Mouse (Mus musculus) ES-E14 (cell line): ENCODE measurements at regions not wholly inside any gene's neighbourhood (a gene's known extent, or its start where the extent isn't known, plus 50 kb on each side); places are given as distances from the start of the nearest gene placed in this dataset.

Experiments
- DNase-seq: peaks from one replicate; pipeline ENCODE4 v3.0.0-alpha.2; 2013; ENCODE audit warnings: low read depth, low spot score
- H3K27ac ChIP-seq: 2 replicates; pipeline ENCODE4 v1.5.1; 2012; ENCODE audit warnings: low read depth, mild to moderate bottlenecking, low read length, moderate library complexity, mixed read lengths; ENCODE audit not compliant: poor library complexity, insufficient read depth, severe bottlenecking
- H3K36me3 ChIP-seq: 2 replicates; pipeline ENCODE4 v1.6.1; 2012; ENCODE audit warnings: mild to moderate bottlenecking, low read length, moderate library complexity, mixed read lengths; ENCODE audit not compliant: control insufficient read depth, poor library complexity, insufficient read depth, severe bottlenecking
- H3K4me1 ChIP-seq, 2 experiments: fragments of 150-350 bp in 1 of 2; sonication (generic) in 1 of 2; 2 replicates each; pipeline ENCODE4 v1.6.1; 2012; ENCODE audit warnings: low read length in 2 of 2, mild to moderate bottlenecking in 1 of 2, mixed read lengths in 1 of 2; ENCODE audit not compliant: control insufficient read depth in 2 of 2, insufficient read depth in 2 of 2, poor library complexity in 1 of 2
- H3K4me3 ChIP-seq, 2 experiments: fragments of 150-350 bp in 1 of 2; sonication (generic) in 1 of 2; 2 replicates each; pipeline ENCODE4 v1.5.1; 2012; ENCODE audit warnings: low read length in 2 of 2, low read depth in 1 of 2, mild to moderate bottlenecking in 1 of 2, mixed read lengths in 1 of 2; ENCODE audit not compliant: insufficient read depth in 1 of 2, poor library complexity in 1 of 2, severe bottlenecking in 1 of 2
- H3K9ac ChIP-seq: 2 replicates; pipeline ENCODE4 v1.6.1; 2012; ENCODE audit warnings: low read depth, mild to moderate bottlenecking, low read length, mixed read lengths; ENCODE audit not compliant: poor library complexity, insufficient read depth, severe bottlenecking
- H3K9me3 ChIP-seq: fragments of 150-350 bp; sonication (generic); 2 replicates; pipeline ENCODE4 v1.6.1; 2012; ENCODE audit warnings: low read depth, mild to moderate bottlenecking, low read length; ENCODE audit not compliant: control insufficient read depth, insufficient read depth
- CHD2 ChIP-seq: IDR thresholded peaks from 2 replicates; pipeline ENCODE4 v1.6.1; 2014; ENCODE audit warnings: mild to moderate bottlenecking, low read depth, low read length, inconsistent platforms
- HCFC1 ChIP-seq: IDR thresholded peaks from 2 replicates; pipeline ENCODE4 v1.6.1; 2012; ENCODE audit warnings: low read length, inconsistent platforms, borderline replicate concordance; ENCODE audit not compliant: insufficient read depth
- MAFK ChIP-seq: IDR thresholded peaks from 2 replicates; pipeline ENCODE4 v1.6.1; 2014; ENCODE audit warnings: mild to moderate bottlenecking, low read depth, low read length, inconsistent platforms; ENCODE audit not compliant: insufficient read depth
- ZC3H11A ChIP-seq: IDR thresholded peaks from 2 replicates; pipeline ENCODE4 v1.6.1; 2012; ENCODE audit warnings: low read depth, mild to moderate bottlenecking, inconsistent platforms, low read length, borderline replicate concordance
- ZNF384 ChIP-seq: IDR thresholded peaks from 2 replicates; pipeline ENCODE4 v1.6.1; 2012; ENCODE audit warnings: low read depth, low read length, inconsistent platforms
- in situ Hi-C, 2 experiments: fragments of 600-800 bp; cut with MboI; formaldehyde crosslinking; loops; one replicate each; pipeline ENCODE4 v1.15.1; 2025; ENCODE audit warnings: low sequenced_read_pairs in 2 of 2, inconsistent platforms in 1 of 2; ENCODE audit not compliant: unreplicated experiment in 2 of 2

GRCm38 (mm10) chr1:73641456-73641855, 482.8 kb downstream of the Tns1 start:
- H3K4me3 ChIP-seq = no peak overlapping the region
- in situ Hi-C loops = no loop called here
- TF ChIP-seq ZNF384 = no peak
- TF ChIP-seq HCFC1 = no peak
- no peak for TF ChIP-seq ZC3H11A
- TF ChIP-seq CHD2 = no peak
- no peak for TF ChIP-seq MAFK
- H3K9me3 ChIP-seq = no peaks in the 10 kb centered on the region
- no peak overlapping the region for H3K9ac ChIP-seq
- H3K4me1 ChIP-seq = 0 out of 4 replicates have a peak, but pooled peaks cover 0 to 5% of the 10 kb centered on the region in 2 experiments
- no peak overlapping the region for H3K27ac ChIP-seq
- no peak for DNase-seq
- no peaks in the 10 kb centered on the region for H3K36me3 ChIP-seq

DNA sequence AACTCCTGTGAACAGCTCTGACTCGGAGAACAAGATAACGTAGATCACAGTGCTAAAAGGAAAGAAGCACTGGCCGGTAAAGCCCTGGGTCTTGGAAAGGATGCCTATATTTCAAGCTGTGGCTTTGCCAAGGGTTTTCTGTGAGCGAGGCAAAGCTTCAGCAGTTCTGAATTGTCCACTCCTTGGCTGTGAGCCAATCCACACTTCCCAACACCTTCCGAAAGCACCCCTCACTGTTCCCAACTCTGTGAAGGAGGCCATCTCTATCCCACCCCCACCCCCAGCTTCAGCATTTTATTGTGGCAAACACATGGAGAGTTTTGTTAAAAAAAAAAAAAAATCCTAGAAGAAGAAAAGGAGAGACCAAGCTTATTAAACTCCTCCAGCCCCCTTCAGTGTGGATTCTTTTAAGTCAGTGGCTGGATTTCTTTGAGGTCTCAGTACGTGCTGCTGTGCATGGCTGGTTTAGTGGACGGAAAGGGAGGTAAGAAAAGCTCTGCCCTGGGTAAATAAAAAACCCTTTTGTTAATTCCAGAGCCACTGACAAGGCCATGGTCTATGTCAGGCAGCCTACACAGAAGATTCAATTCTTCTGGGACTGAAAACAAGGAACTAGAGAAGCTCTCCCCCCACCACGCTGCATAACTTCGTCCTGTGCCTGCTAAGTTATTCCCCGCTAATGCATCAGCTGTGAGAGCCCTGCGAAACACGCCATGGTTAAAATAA, 483.4 kb downstream of the Tns1 start:
- no peak for TF ChIP-seq ZNF384
- TF ChIP-seq ZC3H11A = no peak
- TF ChIP-seq CHD2 = no peak
- no peak for TF ChIP-seq MAFK
- no peak for TF ChIP-seq HCFC1
- no peaks in the 10 kb centered on the region for H3K36me3 ChIP-seq
- in situ Hi-C loops = no loop called here
- H3K4me1 ChIP-seq = 0 out of 4 replicates have a peak, but pooled peaks cover 0 to 5% of the 10 kb centered on the region in 2 experiments
- H3K9ac ChIP-seq = no peak overlapping the region
- no peak for DNase-seq
- H3K27ac ChIP-seq = no peak overlapping the region
- no peak overlapping the region for H3K4me3 ChIP-seq
- H3K9me3 ChIP-seq = no peaks in the 10 kb centered on the region

GRCm38 (mm10) chr1:73635709-73636108, 488.5 kb downstream of the Tns1 start:
- Histone ChIP-seq H3K4me1 (no peaks in the 10 kb centered on the region), H3K27ac (no peak overlapping the region)
- in situ Hi-C loops = no loop called here

GRCm38 (mm10) chr1:73634871-73635270, 489.4 kb downstream of the Tns1 start:
- TF ChIP-seq ZC3H11A = no peak
- TF ChIP-seq MAFK = no peak
- TF ChIP-seq ZNF384 = no peak
- TF ChIP-seq HCFC1 = no peak
- TF ChIP-seq CHD2 = no peak
- H3K4me3 ChIP-seq = no peak overlapping the region

More at GRCm38 (mm10) chr1:73635709-73636108, 488.5 kb downstream of the Tns1 start:
- no peak for DNase-seq
- TF ChIP-seq ZNF384 = no peak
- TF ChIP-seq MAFK = no peak
- TF ChIP-seq ZC3H11A = no peak
- TF ChIP-seq CHD2 = no peak
- TF ChIP-seq HCFC1 = no peak
- Histone ChIP-seq H3K9me3 (no peaks in the 10 kb centered on the region), H3K9ac (no peak overlapping the region), H3K4me3 (no peak overlapping the region), H3K36me3 (no peaks in the 10 kb centered on the region)

GRCm38 (mm10) chr1:73633071-73633470, 491.2 kb downstream of the Tns1 start:
- no peak for DNase-seq
- TF ChIP-seq ZNF384 (no peak), ZC3H11A (no peak), MAFK (no peak), HCFC1 (no peak), CHD2 (no peak)
- in situ Hi-C loops = no loop called here
- Histone ChIP-seq H3K9ac (no peak overlapping the region), H3K36me3 (no peaks in the 10 kb centered on the region), H3K4me1 (no peaks in the 10 kb centered on the region), H3K9me3 (no peaks in the 10 kb centered on the region), H3K27ac (no peak overlapping the region), H3K4me3 (no peak overlapping the region)

More at GRCm38 (mm10) chr1:73634871-73635270, 489.4 kb downstream of the Tns1 start:
- Histone ChIP-seq H3K9me3 (no peaks in the 10 kb centered on the region), H3K4me1 (no peaks in the 10 kb centered on the region), H3K36me3 (no peaks in the 10 kb centered on the region), H3K27ac (no peak overlapping the region), H3K9ac (no peak overlapping the region)
- DNase-seq = no peak
- in situ Hi-C loops = no loop called here
